Mouse (Mus musculus) megakaryocyte, embryonic 14.5 days (primary cell): ENCODE results near the gene Ccnd3. TPM values are rescaled to one million over a fixed set of nuclear protein-coding genes. Genes with fewer than 3 reads are reported as not detected.

Source experiments
- H3K27me3 ChIP-seq: replicated peaks from 2 replicates; pipeline ENCODE3; 2012; ENCODE audit warnings: inconsistent platforms
- H3K36me3 ChIP-seq: replicated peaks from 2 replicates; pipeline ENCODE3; 2012; ENCODE audit warnings: low read length, inconsistent platforms, mixed read lengths
- H3K4me1 ChIP-seq: 2 replicates; pipeline ENCODE4 v1.6.1; 2012; ENCODE audit warnings: inconsistent platforms
- H3K4me3 ChIP-seq: replicated peaks from 2 replicates; pipeline ENCODE3; 2012; ENCODE audit warnings: moderate library complexity, mild to moderate bottlenecking, inconsistent platforms
- H3K9me3 ChIP-seq: 2 replicates; pipeline ENCODE4 v1.6.1; 2012; ENCODE audit warnings: inconsistent platforms
- FLI1 ChIP-seq: IDR thresholded peaks from 2 replicates; pipeline ENCODE4 v1.6.1; 2012; ENCODE audit warnings: low read length, inconsistent platforms, mixed read lengths
- GATA1 ChIP-seq: IDR thresholded peaks from 3 replicates; pipeline ENCODE4 v1.6.1; 2012; ENCODE audit warnings: mixed read lengths, low read length, inconsistent platforms, borderline replicate concordance
- polyA plus RNA-seq: library from polyadenylated mRNA; stranded (reverse); fragments of >175 nt; gene quantifications from 2 replicates; pipeline ENCODE4 v1.2.3, GENCODE M21; 2012; ENCODE audit warnings: low replicate concordance; ENCODE audit not compliant: insufficient read depth

The Ccnd3 gene
- polyA plus RNA-seq, 1 experiment = 1,542 TPM

DNA sequence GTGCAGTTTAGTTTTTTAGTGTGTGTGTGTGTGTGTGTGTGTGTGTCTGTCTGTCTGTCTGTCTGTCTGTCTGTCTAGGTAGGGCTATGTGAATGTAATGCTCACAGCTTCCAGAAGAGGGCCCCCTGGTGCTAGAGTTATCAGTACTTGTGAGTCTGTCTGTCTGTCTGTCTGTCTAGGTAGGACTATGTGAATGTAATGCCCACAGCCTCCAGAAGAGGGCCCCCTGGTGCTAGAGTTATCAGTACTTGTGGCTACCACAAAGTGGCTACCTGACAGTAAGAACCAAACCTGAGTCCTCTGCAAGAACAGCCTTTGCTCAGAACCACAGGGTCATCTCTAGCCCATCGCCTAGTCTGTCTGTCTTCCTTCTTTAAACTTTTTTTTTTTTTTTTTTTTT is 141.8 kb downstream of the Ccnd3 start:
- H3K4me3 ChIP-seq = no peak overlapping the region
- H3K4me1 ChIP-seq = peaks cover 3% of the 10 kb centered on the region; the same call in 1 of the 2 replicates
- H3K9me3 ChIP-seq = no peaks in the 10 kb centered on the region
- no peaks in the 10 kb centered on the region for H3K27me3 ChIP-seq
- no peaks in the 10 kb centered on the region for H3K36me3 ChIP-seq
- no peak for TF ChIP-seq GATA1
- TF ChIP-seq FLI1 = no peak

DNA sequence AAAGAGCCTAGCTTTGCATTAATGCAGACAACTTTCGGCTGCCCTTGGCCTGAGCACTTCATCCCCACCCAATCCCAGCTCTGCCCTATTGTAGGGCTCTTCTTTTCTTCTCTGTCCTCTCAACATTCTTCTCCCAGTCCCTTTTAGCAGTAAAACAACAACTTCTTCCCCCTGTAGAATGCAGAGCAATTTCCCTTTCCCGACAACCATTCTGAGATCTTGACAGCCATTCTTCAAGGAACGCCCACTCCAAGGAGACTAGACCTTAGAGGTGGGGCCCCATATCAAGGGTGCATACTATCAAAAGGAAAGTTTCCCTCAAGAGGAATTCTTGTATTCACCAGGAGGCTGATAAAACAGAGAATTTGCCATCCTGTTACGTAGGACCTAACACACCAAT is 144.1 kb downstream of the Ccnd3 start:
- Histone ChIP-seq H3K36me3 (no peaks in the 10 kb centered on the region), H3K4me1 (peaks cover 3% of the 10 kb centered on the region; the same call in 1 of the 2 replicates), H3K27me3 (no peaks in the 10 kb centered on the region), H3K9me3 (no peaks in the 10 kb centered on the region), H3K4me3 (no peak overlapping the region)
- no peak for TF ChIP-seq GATA1
- TF ChIP-seq FLI1 = no peak

Other genes starting within 250 kb of the Ccnd3 start
- 1.8 and 8.1 TPM in 2 replicates for gene Mrps10, start 136.2 kb upstream of the Ccnd3 start, polyA plus RNA-seq
- gene Guca1b, start 119.7 kb upstream of the Ccnd3 start, polyA plus RNA-seq = not detected in 2 replicates
- 4.2 and 5.0 TPM in 2 replicates for gene Guca1a, start 104.5 kb upstream of the Ccnd3 start, polyA plus RNA-seq
- gene AI661453, start 68.4 kb upstream of the Ccnd3 start, polyA plus RNA-seq = 0.44 and 0.48 TPM in 2 replicates
- gene 1700001C19Rik, start 67.7 kb upstream of the Ccnd3 start, polyA plus RNA-seq = not detected in 2 replicates
- gene Taf8, start 2.8 kb upstream of the Ccnd3 start, polyA plus RNA-seq = 8.7 and 11.5 TPM in 2 replicates
- gene Bysl, start 106.4 kb downstream of the Ccnd3 start, polyA plus RNA-seq = 7.8 and 17.7 TPM in 2 replicates
- gene Med20, start 106.5 kb downstream of the Ccnd3 start, polyA plus RNA-seq = 2.3 TPM in 1 of 2 replicates, not detected in the other
- gene Gm20517, start 106.5 kb downstream of the Ccnd3 start, polyA plus RNA-seq = 0.29 and 0.81 TPM in 2 replicates
- 1.2 and 3.7 TPM in 2 replicates for gene Usp49, start 125.6 kb downstream of the Ccnd3 start, polyA plus RNA-seq
- gene Tomm6, start 183.3 kb downstream of the Ccnd3 start, polyA plus RNA-seq = 37.0 and 347 TPM in 2 replicates
- gene Frs3, start 184.0 kb downstream of the Ccnd3 start, polyA plus RNA-seq = 0.94 TPM in 1 of 2 replicates, not detected in the other
- gene Gm21981, start 189.4 kb downstream of the Ccnd3 start, polyA plus RNA-seq = 0.25 TPM in 1 of 2 replicates, not detected in the other
- 3.4 and 5.0 TPM in 2 replicates for gene Prickle4, start 189.7 kb downstream of the Ccnd3 start, polyA plus RNA-seq
- gene Pgc, start 221.8 kb downstream of the Ccnd3 start, polyA plus RNA-seq = not detected in 2 replicates
- 20.9 and 34.8 TPM in 2 replicates for gene Tfeb, start 232.0 kb downstream of the Ccnd3 start, polyA plus RNA-seq